Mouse (Mus musculus) frontal cortex, postnatal 36 days (tissue): ENCODE measurements at regions not wholly inside any gene's neighbourhood (a gene's known extent, or its start where the extent isn't known, plus 50 kb on each side); places are given as distances from the start of the nearest gene placed in this dataset.

Experiments used
- DNase-seq, 2 experiments: peaks; one replicate each; pipeline ENCODE4 v3.0.0; 2022; ENCODE audit warnings: low spot score in 2 of 2

GRCm38 (mm10) chr8:91878886-91879285, 77.0 kb upstream of the Irx3 start:
- DNase-seq, result no peak

DNA sequence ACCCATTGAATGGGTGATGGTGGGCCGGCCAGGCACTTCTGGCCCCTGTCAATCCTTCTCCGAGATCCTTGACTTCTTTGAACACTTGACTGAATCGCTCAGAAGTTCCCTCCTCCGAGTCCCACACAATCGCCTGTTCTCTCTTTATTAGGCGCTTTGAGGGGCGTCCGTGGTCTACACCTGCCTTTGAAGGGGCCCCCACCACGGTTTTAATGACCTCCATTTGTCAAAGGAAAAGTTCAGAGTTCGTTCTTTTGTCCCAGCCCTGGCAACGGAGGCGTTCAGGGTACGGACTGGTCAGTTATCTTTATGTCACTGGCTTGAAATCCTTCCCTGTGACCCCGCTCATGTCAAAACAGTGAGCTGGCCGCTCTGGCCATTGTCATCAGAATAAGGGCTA, 74.3 kb upstream of the Irx3 start:
- DNase-seq, result no peak

DNA sequence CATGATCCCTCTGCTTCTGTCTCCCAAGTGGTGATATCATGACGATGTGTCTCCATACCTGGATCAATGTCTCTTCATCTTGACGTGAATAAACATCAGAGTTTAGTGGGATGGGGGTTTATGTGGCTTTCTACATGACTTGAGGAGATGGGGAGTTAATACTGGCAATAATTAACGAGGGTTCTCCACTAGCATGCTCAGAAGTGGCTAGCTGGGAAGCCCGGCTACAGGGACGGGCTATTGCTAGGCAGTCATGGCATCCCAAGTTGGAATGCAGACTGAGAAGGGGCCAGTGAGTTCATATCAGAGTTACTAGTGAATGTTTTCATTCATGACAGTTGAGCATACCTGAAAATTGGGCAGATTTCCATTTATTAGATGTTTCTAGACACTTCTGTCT, 71.4 kb upstream of the Irx3 start:
- no peak for DNase-seq

GRCm38 (mm10) chr8:91872278-91873115, 70.6 kb upstream of the Irx3 start:
- DNase-seq, result no peak

DNA sequence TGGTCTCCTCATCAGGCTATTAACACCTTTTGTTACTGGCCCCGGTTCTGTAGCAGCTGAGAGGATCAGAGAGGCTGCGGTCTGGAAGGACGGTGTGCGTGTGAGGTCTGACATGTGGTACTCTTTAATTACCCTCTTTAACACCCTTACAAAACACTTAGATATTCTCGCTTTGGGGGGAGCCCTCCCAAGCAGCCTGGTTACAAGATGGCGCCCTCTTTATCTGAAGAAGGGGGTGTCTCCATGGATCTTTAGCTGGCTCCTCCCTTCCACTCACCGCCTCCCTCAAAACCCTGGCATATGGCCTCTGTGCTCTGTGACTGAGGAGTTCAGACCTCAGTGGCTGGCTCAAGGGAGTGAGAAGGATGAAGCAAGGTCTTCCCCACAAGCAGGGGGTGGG, 65.2 kb upstream of the Irx3 start:
- no peak for DNase-seq

DNA sequence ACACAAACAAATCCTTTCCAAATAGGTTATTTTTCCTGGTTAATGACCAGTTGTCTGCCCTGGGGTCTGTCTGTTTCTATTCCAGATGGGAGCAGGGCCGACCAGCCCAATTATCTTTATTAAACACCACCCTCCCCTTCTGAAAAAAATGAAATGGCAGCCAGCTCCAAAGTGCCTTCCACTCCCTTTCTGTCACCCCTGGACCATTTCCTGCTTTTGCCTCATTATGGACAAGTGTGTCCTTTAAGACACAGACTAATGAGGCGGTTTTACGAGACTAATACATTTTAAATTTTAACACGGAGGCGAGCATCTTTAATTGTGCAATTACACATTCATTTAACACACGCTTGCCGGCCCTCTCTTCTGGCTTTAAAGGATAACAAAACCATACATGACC, 64.2 kb upstream of the Irx3 start:
- DNase-seq, result no peak

DNA sequence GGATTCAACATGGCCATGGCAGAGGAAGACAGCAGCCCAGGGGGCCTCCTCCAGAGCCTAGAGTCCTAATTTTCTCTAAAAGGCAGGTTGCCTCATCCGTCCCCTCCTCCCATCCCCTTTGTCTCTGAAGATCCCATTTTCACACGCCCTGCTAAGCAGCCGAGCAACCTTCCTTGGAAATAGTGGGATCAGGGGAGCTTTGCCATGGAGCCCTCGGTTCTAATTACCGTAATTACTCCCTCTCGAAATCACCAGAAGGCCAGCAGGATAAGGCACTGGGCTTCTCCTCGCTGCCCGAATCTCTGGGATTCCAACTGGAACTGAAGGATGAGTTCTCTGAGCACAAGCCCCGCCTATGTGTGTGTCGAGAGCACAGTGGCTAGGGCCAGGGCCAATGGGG, 63.5 kb upstream of the Irx3 start:
- no peak for DNase-seq

- DNase-seq, result no peak
Observed at GRCm38 (mm10) chr8:91863505-91863904, 61.6 kb upstream of the Irx3 start.

DNA sequence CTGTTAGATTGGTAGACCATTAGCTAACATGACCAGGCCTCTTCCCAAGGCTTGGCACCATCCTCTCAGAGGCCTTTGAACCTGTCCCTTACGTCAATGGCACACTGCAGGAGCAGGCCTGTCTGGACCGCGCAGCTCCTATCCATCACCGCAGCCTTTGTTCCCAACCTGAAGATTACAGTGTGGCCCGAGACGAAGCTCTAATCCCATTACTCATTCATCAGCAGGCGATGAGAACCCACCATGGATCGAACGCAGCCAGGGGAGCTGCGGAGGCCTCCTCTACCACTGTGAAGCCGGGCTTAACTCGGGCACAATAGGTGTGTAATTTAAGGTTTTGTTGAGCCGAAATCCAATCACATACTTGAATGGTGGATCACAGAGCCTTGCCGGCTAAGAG, 54.0 kb upstream of the Irx3 start:
- DNase-seq, result no peak

DNA sequence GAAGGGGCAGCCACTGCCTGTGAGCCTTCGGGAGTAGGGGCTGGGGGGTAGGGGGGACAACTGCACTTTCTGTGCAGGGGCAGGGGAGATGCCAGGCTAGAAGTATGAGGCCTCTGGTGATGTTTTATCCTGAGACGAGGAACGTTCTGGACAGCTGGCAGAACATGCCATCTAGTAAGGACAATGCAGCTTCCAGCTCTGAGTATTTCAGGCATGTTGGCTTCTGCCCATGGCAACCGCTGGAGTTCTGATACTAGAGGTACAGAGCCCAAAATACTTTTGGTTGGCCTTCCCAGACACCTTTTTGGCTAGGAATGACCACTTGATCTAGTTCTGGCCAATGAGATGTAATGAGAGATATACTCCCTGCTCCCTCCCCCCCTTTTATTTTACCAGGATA, 52.5 kb upstream of the Irx3 start:
- no peak for DNase-seq

DNA sequence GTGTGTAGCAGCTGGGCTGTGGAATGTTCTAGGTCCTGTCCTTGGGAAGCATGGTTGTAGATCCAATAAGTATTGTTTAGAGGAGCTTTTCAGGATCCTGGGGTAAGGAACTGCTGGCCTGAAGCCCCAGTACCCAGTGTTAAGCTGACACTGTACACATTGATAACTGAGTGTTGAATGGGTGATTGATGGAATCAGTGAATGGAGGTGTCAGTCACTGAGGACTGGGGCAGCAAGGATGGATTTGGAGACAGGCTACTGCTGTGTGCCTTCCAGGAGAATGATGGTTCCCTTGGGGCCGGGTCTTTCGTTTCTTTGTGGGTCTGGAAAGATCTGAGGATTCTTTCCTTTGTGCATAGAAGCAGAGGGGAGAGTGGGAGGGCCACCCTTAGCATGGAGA, 51.9 kb upstream of the Irx3 start:
- no peak for DNase-seq

GRCm38 (mm10) chr8:91853336-91853735, 51.5 kb upstream of the Irx3 start:
- DNase-seq, result no peak
